Mouse (Mus musculus) MN1 (cell line): Measurements from ENCODE around the gene Afap1l2.
A peak's percentile ranks its signal among the peaks of the same experiment; 100 is the strongest.

Experiments used
- DNase-seq: peaks from one replicate; pipeline ENCODE4 v3.0.0-alpha.2; 2016; ENCODE audit warnings: low spot score

Afap1l2 gene

GRCm38 (mm10) chr19:56975502-56975901 lies 32.5 kb downstream of the Afap1l2 start:
- DNase-seq: no peak

- peak; percentile 71 for DNase-seq
These were observed 33.9 kb downstream of the Afap1l2 start for GRCm38 (mm10) chr19:56974159-56974558.

GRCm38 (mm10) chr19:56972768-56973167 lies 35.3 kb downstream of the Afap1l2 start:
- DNase-seq: no peak

- DNase-seq: no peak
These were observed 36.7 kb downstream of the Afap1l2 start for GRCm38 (mm10) chr19:56971347-56971746.

GRCm38 (mm10) chr19:56963876-56964275 lies 44.2 kb downstream of the Afap1l2 start:
- DNase-seq: no peak

GRCm38 (mm10) chr19:56959601-56960000 lies 48.4 kb downstream of the Afap1l2 start:
- no peak for DNase-seq

GRCm38 (mm10) chr19:56959057-56959456 lies 49.0 kb downstream of the Afap1l2 start:
- DNase-seq: no peak

- no peak for DNase-seq
These were observed 49.4 kb downstream of the Afap1l2 start for GRCm38 (mm10) chr19:56958582-56959021.

GRCm38 (mm10) chr19:56958011-56958410 lies 50.0 kb downstream of the Afap1l2 start:
- DNase-seq: no peak

- DNase-seq: no peak
These were observed 52.2 kb downstream of the Afap1l2 start for GRCm38 (mm10) chr19:56955568-56956513.

- no peak for DNase-seq
These were observed 53.2 kb downstream of the Afap1l2 start for GRCm38 (mm10) chr19:56954857-56955256.

GRCm38 (mm10) chr19:56953856-56954255 lies 54.2 kb downstream of the Afap1l2 start:
- no peak for DNase-seq

GRCm38 (mm10) chr19:56950818-56951217 lies 57.2 kb downstream of the Afap1l2 start:
- no peak for DNase-seq

GRCm38 (mm10) chr19:56949868-56950267 lies 58.2 kb downstream of the Afap1l2 start:
- DNase-seq: no peak

GRCm38 (mm10) chr19:56947971-56948610 lies 59.9 kb downstream of the Afap1l2 start:
- DNase-seq: no peak

- DNase-seq: no peak
These were observed 61.3 kb downstream of the Afap1l2 start for GRCm38 (mm10) chr19:56946727-56947126.

- no peak for DNase-seq
These were observed 61.8 kb downstream of the Afap1l2 start for GRCm38 (mm10) chr19:56946277-56946676.

- DNase-seq: no peak
These were observed 62.4 kb downstream of the Afap1l2 start for GRCm38 (mm10) chr19:56945621-56946020.

- DNase-seq: no peak
These were observed 63.2 kb downstream of the Afap1l2 start for GRCm38 (mm10) chr19:56944826-56945225.

GRCm38 (mm10) chr19:56944211-56944610 lies 63.8 kb downstream of the Afap1l2 start:
- no peak for DNase-seq

- peak; percentile 11 for DNase-seq
These were observed 65.8 kb downstream of the Afap1l2 start for GRCm38 (mm10) chr19:56942216-56942615.

GRCm38 (mm10) chr19:56940507-56940906 lies 67.5 kb downstream of the Afap1l2 start:
- DNase-seq: peak; percentile 12

GRCm38 (mm10) chr19:56939826-56940225 lies 68.2 kb downstream of the Afap1l2 start:
- peak; percentile 92 for DNase-seq
